Mouse (Mus musculus): ENCODE results near the gene 5730522E02Rik.

The 5730522E02Rik gene

DNA sequence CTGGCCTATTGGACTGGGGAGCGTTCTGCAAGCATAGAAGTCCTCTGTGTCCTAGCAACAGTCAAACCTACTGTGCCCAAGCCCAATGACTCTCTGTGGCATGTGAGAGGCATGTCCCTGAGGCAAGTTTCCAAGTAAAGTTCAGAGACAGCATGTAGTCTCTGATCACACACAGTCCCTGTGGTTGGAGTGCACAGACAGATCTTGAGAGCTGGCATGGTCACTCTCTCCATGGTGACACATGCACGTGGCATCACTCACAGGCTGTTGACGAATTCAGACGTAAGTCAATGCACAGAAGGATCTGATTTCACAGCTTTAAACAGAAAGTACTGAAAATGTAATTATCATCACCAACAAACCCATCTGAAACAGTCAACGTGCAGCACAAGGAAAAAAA is 210.8 kb downstream of the 5730522E02Rik start:
- DNase-seq (ENCODE audit: low spot score) = no peak

GRCm38 (mm10) chr11:25997469-25997868 is 213.1 kb downstream of the 5730522E02Rik start:
- DNase-seq (ENCODE audit: low spot score) = no peak

GRCm38 (mm10) chr11:25994128-25994527 is 216.4 kb downstream of the 5730522E02Rik start:
- DNase-seq (ENCODE audit: low spot score) = no peak

GRCm38 (mm10) chr11:25992216-25992615 is 218.3 kb downstream of the 5730522E02Rik start:
- DNase-seq (ENCODE audit: low spot score) = no peak

GRCm38 (mm10) chr11:25978736-25979276 is 231.8 kb downstream of the 5730522E02Rik start:
- no peak for DNase-seq (ENCODE audit: low spot score)

DNA sequence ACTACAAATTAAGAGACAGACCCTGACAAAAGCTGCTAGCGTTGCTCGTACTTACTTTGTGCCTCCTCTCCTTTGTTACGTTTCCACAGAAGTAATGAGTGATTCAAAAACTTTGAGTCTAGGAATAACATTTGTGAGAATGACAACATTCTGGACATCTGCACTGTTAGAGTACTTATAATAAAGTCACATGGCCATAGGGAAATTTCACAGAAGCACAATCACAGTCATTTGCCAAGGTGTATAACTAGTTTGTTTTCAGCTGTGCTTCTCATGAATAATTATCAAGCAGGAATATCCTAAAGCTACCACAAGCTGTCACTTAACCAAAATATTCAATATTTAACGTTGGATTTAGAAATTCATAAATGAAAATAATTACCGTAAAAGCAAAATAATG is 269.1 kb downstream of the 5730522E02Rik start:
- DNase-seq (ENCODE audit: low spot score) = no peak

- DNase-seq (ENCODE audit: low spot score) = peak; percentile 18
These were observed 269.8 kb downstream of the 5730522E02Rik start for GRCm38 (mm10) chr11:25940716-25941294.

DNA sequence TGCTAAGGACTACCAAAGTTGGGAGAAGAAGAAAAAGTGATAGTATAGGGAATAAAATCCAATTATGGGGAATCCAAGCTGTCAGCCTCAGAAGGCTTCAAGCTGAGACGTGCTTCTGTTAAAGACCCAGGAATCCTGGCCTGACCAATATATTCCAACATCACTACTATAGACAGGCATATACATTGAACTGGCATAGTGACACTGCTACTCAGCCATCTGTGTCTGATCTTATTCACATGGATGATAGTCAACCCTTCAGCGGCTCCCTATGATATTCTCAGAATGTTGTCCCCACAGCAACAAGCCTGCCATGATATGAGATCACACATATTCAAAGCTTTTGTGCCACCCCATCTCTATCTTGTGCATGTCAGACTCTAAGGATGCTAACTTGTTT is 284.3 kb downstream of the 5730522E02Rik start:
- DNase-seq (ENCODE audit: low spot score) = no peak

- DNase-seq (ENCODE audit: low spot score) = no peak
These were observed 308.2 kb downstream of the 5730522E02Rik start for GRCm38 (mm10) chr11:25902321-25902720.

GRCm38 (mm10) chr11:25901666-25902065 is 308.9 kb downstream of the 5730522E02Rik start:
- DNase-seq (ENCODE audit: low spot score) = no peak

DNA sequence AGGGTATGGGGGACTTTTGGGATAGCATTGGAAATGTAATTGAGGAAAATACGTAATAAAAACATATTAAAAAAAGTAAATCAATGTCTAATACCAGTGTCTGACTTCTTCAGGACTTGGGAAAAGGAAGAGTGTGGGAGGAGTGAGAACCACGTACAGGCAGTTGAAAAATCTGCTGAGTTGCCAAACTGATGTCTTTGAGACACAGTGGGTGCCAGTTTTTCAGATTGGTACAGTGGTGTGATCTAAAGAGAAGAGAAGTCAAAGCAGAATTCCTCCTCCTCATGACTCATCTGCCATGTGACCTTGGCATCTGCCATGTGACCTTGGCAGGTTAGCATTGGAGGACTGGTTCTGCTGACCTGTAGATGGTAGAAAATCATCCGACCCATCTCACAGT is 316.7 kb downstream of the 5730522E02Rik start:
- no peak for DNase-seq (ENCODE audit: low spot score)

DNA sequence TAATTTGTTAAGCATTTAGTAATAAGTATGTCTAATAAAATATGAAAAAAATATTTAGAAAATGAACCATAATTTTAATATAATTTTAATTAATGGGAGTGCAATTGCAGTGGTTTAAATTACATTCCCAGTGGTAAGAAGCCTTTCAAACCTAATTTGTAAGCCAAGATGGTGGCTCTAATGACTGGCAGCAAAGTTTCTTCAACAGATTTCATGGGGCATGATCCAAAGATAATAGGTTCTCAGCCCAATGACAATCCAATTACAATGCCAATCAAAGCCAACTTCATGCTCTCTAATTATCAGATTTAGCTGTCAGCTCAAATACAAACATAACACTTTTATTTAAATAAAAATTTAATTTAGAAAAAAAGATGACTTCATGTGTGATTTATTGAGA is 337.6 kb downstream of the 5730522E02Rik start:
- no peak for DNase-seq (ENCODE audit: low spot score)

DNA sequence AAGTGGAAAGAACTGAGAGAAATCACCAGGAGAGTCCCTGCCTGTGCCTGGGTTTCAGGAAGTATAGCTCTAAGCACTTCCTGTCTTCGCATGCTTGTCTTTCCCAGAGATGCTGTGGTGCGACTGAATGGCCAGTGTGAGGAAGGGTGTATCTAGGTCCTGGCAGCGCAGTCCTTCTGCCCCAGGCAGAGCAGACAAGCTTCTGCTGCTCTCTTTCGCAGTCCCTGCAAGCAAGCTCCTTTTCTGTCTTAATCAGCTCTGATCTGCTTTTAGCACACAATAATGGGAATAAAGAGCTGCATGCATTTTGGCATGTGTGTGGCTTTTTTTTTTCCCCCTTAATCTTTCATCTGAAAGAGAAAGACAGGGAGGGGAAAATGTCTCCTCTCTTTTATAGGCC is 338.2 kb downstream of the 5730522E02Rik start:
- DNase-seq (ENCODE audit: low spot score) = no peak

DNA sequence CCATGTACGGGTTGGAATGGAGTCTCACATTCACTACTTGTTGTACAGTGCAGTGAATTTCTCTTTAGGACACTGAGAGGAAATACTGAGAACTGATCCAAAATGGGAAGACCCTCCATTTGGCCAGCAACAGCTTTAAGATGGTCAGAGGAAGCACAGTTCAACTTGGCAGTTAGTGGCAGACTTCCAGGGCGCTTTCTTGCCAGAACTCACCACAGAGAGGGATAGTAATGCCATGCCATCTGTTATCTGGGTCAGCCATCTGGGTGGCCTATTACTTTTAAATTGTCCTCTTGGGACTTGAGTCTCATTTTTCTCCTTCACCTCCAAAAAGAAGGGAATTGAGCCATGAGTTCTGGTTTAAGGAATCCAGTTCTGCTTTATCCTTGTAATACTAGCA is 344.3 kb downstream of the 5730522E02Rik start:
- DNase-seq (ENCODE audit: low spot score) = no peak

DNA sequence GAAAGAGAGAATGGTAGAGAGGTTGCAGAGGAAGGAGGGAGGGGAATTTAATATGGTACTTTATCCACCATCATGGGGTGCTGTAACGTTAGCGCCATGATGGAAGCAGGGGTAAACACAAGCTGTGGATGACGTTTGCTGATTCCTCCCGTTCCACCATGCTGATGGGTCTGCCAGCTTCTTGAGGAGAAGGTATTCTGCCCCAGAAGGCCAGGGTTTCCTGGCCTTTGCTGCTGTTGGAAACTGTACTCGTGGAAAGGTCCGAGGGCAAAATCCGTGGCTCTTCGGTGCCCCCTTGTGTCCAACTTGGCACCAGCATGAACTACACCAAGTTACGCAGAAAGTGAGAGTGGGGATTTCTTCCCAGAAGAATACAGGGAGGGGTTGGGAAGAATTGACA is 347.9 kb downstream of the 5730522E02Rik start:
- DNase-seq (ENCODE audit: low spot score) = peak; percentile 69

DNA sequence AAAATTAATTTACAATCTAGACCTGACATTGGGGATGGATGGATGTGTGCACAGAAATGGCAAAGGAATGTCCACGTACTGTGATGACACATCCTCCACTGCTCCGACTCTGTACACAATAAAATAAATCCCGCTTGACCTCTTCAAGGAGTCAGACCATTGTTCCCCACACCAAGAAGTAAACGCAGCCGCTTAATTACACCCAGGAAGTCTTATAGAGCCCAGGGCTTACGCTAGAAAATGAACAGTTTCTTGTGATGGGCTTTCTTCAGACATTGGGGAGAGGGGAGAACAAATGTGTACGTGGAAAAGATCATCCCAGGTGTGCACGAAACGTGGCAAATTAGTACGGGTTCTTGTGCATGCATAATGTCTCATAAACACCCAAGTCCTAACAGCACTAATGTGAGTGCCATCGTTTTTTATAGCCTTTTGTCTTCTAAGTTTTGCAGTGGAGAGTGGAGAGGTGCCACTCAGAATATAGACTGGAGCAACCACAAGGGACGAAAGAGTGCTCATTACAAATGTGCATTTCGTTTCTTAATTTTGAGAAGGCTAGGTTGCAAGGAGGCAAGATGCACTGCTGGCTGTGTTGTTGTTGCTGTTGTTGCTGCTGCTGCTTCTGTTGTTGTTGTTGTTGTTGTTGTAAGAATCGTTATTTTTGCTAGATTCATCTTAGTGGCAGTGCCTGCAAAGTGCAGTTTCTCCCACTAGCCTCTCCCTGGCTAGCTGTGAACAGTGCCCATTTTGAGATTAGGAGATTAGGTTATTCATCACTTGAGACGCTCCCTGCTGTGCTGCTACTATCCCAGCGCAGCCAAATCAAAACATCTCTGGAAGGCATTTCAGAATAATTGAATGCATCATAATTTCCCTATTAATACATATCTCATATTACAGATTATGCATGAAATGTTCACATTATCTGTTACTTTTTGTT is 353.7 kb downstream of the 5730522E02Rik start:
- no peak for DNase-seq (ENCODE audit: low spot score)

GRCm38 (mm10) chr11:25855794-25856193 is 354.8 kb downstream of the 5730522E02Rik start:
- no peak for DNase-seq (ENCODE audit: low spot score)

DNA sequence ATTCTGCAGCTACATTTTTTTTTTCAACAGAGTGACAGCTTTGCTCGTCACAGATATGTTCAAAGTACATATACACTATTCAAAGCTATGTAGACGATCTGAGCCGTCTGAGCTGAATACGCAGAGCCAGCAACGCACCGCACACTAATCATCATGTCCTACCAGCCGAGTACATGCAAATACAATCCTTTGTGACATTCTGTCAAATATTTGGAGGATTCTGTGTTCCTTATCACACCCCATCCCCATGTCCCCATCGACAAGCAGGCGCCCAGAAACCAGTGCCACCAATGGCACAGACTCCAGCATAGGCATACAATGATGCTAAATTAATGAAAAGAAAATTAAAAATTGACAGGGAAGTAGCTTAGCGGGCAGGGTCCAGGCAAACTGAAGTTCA is 356.3 kb downstream of the 5730522E02Rik start:
- DNase-seq (ENCODE audit: low spot score) = no peak

DNA sequence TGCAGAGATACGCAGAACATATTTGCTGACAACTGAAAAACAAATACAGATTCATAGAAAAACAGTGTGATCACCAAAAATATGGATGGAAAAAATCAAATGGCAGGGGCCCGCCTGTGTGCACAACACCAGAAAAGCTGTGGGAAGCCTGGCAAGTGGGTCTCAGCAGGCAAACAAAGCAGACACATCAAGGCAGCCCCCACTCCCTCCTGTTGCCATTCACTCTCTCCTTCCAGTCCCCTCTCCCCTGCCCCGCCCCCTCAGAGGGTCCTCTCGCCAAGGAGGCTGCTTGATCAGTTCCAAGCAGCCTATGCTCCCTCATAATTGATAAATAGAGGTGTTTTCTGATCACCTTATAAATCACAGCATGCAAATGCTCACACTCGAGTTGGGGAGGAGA is 357.5 kb downstream of the 5730522E02Rik start:
- peak; percentile 46 for DNase-seq (ENCODE audit: low spot score)

DNA sequence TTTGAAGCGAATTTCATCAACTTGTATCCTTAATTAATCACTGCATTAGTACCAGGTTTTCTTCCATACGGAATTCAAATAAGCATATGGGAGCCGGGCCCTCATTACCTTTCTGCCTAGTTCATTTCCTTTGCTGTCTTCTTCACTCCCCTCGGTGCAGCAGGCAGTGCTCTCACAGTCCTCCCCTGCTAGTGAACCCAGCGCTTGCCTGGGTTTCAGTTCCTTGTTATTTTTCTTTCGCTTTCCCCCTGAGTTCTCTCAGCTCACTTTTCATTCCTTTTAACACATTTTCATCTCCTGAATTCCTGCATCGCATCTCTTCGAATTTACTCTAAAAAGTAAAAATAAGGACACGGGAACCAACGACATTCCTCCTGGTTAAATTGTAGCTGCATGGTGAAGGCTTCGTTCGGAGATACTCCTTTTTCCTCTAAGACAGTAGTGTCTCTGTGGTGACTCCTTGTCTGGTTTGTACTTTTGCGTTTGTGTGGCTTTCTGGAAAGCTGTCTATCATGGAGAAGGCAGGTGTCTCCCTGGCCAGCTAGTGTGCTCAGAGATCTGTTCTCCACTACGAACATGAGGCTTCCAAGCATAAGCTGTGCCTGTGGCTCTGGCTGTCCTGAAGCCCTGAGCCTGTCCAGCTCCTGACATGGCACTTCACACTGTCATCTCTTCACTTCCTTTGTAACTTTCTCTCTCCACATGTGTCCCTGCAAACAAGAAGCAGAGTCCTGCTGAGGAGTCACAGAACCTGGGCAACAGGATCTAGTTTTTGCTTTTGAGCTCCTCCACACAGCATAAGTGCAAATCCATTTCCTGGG is 361.5 kb downstream of the 5730522E02Rik start:
- DNase-seq (ENCODE audit: low spot score) = no peak

- DNase-seq (ENCODE audit: low spot score) = no peak
These were observed 372.1 kb downstream of the 5730522E02Rik start for GRCm38 (mm10) chr11:25838451-25838850.

- DNase-seq (ENCODE audit: low spot score) = no peak
These were observed 390.8 kb downstream of the 5730522E02Rik start for GRCm38 (mm10) chr11:25819789-25820188.

Measured in layer of hippocampus, adult 11-12 months (tissue).